Mouse (Mus musculus): ENCODE measurements around the gene Ramac.
A peak's percentile ranks its signal among the peaks of the same experiment; 100 is the strongest.

Ramac gene

DNA sequence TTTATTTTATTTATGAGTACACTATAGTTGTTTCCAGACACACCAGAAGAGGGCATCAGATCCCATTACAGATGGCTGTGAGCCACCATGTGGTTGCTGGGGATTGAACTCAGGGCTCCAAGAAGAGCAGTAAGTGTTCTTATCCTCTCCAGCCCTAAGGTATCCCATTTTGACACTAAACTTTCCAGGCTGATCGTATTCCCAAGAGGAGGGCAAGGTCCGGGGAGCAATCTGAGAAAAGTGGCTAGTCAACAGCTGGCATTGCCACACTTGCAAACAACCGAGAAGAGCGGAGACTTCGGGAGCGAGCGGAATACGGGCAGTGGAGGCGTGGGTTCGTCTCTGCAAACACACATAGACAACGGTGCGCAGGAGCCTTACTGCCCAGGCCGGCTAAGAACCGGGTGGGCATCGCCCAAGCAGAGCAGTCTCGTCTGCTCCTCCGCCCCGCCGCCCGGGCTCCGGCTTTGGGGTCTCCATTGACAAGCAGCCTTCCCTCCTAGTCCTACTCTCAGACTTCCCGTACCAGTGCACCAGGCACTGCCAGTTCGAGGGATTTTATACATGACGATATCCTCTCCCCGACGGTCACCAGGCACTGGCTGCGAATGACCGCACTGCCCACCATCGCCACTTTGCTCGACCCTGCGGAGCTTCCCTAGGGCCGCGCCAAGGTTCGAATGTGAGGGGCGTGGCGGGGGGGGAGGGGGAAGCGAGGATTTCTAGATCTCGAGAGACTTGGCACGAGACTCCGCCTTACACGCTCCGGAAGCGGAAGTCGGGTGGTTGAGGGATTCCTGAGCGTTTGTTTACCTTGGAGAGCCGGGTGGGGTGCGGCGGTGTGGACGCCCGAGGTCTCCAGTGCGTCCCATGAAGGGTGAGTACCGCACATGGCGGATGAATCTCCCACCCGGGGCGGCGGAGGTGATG lies at the start of gene Ramac:
TSS of gene Ramac (plus strand) at position 746 of the 930 bp plus-strand sequence.
- DNase-seq, result peak; percentile 83

DNA sequence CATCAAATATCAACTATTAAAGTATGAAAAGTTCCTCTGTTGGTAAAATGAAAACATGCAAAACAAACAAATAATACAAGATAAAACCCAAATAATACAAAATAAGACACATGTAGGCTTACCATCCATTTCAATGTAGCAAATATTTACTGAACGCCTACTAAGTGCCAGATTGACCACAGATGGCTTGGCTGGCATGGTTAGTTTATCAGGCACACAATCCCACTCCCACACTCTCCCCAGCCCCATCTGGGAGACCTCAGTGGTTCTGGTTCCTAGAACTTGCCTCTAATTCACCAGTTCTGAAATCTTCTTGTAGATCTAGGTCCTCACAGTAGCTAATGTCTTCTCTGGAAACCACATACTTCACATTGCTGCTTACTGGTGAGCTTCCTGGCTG lies 44.1 kb upstream of the Ramac start:
- DNase-seq, result peak; percentile 70

DNA sequence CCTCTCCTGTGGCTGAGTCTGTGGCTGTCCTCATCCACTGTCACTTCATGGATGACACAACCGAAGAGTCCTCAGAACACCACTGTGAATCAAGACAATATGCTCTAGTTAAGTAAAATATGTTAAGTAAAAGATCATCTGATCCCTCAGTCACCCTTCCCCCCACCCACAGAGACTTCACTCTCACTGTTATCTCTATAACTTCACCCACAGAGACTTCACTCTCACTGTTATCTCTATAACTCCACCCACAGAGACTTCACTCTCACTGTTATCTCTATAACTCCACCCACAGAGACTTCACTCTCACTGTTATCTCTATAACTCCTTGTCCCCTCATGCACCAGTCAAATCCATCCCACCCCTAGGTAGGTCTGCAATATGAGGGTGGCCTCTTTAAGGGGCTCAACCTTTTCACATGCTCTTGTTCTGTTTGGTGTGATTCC lies 43.5 kb upstream of the Ramac start:
- no peak for DNase-seq

DNA sequence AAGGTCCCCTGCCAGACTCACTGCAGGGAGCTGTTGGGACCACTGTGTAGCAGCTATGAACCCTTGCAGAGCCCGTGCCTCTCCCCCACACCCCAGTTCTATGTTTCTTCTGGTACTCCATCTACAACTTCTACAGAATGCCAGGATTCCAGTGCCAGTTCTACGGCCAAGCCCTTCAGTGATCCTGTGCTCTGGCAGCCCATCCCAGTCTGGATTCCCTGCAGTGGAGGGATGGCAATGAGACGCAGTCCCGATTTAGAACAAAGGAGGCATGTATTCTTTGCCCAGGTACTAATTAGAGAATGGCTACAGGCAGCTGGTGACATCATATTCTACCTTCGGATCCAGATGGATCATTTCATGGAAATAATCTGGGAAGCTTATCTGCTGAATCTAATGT lies 41.5 kb upstream of the Ramac start:
- no peak for DNase-seq

DNA sequence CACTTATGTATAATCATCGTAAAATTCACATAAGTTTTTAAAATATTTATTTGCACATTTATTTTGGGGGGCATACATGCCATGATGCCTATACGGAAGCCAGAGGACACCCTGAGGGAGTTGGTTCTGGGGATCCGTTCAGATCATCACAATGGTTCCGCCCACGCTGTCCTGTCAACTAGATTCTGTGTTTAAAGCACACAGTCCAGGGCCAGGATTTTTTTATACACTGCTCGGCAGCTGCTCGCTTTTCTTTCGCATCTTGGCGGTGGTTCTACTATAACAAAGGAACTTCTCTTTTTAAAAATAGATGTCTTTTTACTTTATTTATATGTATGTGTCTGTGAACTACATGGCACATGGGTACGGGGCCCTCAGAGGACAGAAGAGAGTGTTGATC lies 38.9 kb upstream of the Ramac start:
- DNase-seq, result peak; percentile 23

DNA sequence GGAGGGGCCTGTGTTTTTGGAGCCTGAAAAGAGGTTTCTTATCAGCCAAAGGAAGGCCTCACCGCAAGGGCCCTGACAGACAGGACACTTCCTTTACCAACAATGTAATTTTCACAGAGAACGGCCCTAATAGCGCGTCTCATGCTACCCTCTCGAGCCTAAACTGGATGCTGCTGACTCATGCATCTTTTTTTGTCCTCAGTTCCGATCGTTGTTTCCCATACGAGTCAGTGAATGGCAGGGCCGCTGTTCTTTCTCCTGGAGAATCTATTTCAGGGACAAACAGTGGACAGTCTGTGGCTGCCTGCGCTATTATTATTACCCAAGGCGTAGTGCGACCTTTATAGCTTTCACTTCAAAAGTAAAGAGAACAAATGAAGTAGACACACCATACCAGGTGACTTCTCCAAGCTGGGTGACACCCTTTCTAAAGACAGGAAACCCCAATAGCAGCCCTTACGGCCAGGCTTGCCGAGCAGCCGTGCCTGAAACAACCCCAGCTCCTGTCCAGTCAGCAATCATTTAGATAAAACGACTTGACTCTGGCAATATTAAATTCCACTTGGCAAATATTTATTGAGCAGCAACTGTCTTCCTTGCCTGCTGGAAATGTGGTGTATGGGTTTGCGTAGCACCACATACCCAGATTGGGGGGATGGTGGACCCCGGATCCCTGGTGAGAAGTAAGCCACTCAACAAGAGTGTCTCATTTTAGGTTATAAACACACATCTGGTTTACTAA lies 36.6 kb upstream of the Ramac start:
- DNase-seq, result no peak

DNA sequence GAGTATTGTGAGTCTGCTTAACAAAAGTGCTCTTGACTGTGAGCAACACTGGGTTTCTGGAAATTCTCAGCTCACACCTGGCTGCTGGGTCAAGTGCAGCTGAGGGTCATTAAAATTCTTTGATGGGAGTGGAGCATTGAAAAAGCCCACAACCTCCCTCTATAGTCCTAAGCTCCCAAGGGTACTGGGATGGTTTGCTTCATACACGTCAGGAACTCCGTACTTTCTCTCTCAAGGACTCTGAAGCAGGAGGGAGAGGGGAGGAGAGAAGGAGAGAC lies 36.1 kb upstream of the Ramac start:
- DNase-seq, result no peak

DNA sequence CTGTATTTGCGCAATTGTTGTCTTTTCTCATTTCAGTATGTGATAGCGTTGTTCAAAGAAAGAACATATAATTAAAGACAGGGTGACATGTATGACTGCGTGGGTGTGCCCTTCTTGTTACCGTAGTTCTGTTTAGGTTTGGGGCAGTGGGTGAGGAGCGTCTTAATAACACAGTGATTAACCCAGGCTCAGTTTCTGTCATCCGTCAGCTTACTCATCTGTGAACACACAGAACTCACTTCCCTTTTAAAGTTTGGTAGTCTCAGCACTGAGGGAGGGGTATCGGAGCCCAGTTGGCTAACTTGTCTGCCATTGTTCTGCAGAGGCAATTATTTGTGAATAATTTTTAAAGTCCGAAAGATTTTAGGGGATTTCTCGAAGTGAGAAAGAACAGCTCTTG lies 35.0 kb upstream of the Ramac start:
- no peak for DNase-seq

DNA sequence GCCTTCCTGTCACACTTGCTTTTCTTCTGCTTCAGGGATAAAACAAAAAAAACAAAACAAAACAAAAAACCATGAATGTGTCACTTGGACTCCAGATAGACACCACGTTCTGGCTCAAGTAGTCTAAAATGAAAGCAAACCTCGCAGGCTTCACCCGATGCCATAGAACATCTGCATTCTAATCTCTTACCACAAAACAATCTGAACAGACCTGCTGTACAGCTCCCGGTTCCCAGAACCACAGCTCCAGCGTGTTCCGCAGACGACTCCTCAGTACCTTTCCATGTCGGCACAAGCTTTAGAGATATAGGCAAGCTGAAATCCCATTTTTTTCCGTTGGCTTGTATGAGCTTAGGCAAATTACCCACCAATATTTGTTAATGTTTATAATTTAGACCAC lies 32.9 kb upstream of the Ramac start:
- no peak for DNase-seq

DNA sequence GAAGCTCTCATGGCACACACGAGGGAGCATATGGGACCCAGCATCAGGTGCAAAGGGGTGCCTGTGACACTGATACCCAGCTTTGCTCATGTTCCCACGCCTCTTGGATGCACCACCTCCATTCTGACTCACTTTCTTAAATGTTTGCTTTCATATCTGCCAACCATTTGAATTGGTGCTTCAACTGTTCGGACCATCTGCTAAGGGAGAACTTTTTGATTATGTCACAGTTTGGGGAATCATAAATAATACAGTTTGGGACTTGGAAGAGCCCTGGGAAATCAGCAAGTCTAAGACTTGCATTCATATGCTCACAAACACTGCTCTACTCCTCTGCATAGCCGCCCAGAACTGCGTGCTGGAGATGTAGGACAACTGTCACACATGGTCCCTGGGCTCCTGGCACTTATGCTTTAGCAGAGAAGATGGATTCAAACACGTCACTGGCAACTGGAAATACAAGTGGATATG lies 31.5 kb upstream of the Ramac start:
- DNase-seq, result peak; percentile 85

DNA sequence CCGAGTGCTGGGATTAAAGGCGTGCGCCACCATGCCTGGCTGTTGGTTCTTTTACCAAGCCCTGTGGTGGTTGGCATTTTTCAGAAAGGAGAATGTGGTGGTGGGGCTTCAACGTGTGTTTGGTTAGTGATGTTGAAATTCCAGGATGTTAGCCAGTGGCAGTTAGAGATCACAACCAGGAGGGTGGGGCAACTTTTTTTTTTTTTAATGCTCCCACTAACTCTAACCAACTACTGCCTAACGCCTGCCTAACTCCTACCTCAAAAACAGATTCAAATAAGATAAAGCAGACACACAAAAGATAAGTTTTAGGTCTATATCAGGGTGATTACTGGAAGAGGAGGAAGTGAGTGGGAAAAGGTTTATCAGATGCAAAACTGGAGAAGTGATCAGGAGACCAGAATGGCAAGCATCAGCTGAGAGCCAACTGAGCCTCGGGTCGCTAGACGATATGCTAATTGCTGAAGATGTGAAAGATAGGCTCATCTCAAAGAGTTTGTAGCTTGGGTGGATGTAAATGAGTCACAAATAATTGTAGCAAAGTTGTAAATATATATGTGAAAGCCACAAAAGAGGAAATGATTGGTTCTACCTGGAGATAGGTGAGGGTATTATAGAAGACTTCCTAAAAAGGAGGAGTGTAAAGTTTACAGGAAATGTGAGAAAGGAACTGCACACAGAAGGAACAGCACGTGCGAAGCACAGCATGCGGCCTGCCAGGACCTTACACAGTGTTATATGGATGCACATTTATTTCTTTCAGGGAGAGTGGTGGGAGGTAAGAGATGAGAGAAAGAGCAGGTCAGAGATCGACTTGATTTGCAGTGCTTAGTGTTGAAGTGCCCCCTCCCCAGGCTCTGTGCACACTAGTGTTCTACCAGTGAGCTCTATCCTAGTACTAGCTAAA lies 30.3 kb upstream of the Ramac start:
- no peak for DNase-seq

DNA sequence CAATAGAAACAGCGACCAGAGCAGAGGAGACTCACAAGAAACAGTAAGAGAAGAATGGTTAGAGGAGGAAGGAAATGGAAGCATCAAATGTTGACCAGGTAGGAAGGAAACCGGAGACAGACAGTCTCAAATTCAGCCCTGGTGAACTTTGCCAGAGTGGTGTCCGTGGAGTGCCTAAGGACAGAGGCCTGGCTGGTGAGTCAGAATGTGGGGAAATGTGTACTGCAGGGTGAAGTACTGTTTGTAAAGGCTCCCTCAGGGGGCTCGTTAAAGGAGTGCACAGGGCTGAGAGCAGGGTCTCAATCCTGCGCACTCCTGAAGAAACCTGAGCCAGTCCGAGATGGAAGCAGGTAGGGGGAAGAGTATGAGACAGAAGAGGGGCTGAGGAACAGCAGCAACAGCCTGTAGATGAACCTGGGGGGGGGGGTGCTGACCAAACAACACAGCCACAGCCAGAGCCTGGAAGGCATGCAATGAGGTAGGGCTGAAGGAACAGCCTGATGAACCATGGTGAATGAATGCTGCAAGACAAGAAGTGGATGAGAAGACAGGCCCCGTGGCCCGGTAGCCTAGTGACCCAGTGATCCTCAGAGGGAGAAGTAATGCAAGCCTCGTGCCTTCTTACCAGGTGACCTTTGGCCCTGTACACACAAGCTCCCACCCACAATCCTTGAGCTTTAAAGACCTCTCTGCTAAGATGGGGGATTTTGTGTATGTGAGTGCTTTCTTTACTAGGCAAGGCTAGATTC lies 27.3 kb upstream of the Ramac start:
- DNase-seq, result no peak

DNA sequence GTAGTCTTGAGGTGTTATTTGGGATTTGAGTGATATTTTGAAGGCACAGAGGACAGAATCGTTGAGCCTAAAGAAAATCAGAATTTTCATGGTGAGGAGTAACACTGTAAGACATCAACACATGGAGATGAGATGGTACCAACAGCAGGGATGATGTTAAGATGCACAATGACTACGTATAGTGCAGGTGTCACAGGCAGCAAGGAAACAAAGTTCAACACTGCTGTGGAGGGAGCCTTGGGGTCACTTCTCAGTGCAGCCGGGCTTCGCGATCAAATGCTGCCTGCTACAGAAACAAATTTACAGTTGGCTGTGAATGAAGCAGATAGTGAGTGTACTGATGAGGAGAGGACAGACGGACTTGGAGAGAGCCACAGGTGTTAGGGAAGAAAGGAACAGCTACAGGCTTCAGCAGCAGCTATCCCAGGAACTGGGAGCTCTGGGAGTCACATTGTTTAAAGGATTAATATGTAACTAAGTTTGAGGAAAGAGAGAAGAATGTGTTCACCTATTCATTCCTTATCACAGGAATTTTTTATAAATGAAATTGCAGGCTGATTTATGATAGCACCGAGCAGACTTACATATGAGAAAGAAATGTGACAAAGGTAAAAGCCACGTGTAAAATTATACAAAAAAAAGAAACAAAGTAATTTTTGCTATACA lies 23.9 kb upstream of the Ramac start:
- DNase-seq, result no peak

DNA sequence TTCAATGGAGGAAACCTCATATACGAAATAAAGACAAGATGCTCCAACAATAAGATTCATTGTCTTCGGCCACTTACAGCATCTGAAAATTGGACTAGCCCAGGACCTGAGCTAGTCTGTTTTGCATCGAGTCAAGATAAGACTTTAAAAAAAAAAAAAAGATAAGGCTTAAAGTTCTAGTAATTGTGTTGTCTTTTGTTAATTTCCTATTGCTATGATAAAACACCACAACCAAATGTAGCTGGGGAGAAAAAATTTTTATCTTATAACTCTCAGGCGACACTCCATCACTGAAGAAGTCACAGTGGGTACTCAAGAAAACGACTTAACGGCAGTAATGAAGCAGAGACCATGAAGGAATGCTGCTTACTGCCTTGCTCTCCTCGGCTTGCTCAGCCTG lies 22.7 kb upstream of the Ramac start:
- no peak for DNase-seq

DNA sequence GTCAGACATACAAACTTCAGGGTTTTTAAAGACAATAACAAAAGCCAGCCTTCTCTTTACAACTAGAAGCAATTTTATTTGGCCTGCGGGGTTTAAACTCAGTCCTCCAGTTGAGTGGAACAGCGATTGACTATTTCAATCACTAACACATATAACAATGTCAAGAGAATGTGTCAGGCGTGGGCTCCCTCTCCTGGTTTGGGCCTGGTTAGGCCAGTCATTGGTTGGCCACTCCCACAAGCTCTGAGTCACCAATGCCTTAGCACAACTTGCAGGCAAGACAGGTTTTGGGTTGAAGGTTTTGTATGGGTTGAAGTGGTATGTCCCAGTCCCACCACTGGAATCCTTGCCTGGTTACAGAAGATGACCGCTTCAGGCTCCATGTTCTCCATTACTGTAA lies 18.6 kb upstream of the Ramac start:
- no peak for DNase-seq

DNA sequence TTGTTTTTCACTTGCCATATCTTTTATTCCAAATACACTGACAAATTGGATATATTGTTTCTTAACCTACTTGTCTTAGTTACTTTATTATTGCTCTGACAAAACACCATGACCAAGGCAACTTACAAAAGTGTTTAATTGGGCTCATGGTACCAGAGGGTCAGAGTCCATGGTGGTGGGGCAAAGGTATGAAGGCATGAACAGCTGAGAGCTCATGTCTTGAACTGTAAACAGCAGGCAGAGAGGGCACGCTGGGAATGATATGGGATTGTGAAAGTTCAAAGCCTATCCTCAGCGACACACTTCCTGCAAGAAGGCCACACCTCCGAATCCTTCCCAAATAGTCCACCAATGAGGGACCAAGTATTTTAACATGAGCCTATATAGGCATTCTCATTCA lies 14.8 kb upstream of the Ramac start:
- DNase-seq, result no peak

DNA sequence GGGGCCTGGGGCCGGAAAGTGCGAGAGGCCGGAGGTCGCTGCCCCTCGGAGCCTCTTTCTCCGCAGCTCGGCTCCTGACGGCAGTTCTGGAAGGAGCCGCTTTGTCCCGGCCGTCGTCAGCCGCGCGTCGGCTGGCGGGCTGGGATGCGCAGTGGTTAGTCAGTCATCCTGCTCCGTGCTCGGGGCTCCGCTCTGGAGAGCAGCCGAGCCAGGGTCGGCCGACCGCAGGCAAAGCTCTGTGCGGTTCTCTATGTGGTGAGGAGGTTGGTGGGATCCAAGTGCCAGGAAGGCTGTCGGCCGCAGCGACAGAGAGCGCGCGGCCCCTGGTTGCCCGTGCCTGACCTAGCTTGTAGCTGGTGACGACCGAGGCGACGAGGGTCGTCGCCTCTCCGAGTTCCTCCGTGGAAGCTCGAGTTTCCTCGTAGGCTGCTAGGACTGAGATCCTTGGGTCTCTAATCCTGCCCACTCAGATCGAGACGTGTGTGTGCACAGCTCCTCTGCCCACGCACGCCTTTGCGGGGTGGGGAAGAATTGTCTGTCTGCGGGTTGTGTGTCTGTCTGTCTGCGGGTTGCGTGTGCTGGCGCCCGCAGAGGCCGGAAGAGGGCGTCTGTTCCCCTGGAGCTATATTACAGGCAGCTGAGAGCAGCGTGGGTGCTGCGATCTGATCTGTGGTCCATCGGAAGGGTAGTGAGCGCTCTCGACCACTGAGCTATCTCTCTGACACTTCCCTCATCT lies 553 bp downstream of the Ramac start:
- DNase-seq, result peak; percentile 42

DNA sequence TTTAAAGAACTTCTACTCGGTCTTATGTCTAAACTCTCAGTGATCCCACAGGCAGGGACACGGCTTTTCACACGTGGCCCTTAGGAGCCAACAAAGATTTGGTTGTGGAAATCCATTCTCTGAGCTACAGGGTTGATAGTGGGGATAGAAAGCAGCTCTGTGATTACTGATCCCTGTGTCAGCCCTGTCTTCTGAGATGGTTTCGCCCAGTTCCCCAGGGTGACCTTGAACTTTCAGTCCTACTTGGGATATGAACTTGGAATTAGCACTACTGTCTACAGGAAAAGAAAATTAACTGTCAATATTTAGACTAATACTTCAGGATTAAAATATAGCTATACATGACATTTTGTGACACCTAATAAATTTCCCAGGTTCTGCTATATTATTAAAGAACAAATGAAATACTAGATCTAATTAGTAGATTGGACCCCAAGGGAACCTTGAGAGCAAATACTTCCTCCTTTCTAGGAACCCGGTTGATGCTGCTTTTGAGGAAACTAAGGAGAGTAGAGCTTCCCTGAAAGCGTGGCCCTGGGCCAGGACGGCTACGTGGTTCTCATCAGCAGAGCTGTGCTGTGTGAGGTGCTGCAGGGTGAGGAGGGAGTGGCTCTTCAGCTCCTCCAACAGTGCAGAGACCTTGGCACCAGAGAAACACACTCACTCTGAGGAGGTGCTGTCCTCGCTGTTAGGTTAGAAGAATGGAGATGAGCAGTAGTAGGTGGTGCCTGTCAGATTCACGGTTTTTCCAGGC lies 10.2 kb downstream of the Ramac start:
- no peak for DNase-seq

DNA sequence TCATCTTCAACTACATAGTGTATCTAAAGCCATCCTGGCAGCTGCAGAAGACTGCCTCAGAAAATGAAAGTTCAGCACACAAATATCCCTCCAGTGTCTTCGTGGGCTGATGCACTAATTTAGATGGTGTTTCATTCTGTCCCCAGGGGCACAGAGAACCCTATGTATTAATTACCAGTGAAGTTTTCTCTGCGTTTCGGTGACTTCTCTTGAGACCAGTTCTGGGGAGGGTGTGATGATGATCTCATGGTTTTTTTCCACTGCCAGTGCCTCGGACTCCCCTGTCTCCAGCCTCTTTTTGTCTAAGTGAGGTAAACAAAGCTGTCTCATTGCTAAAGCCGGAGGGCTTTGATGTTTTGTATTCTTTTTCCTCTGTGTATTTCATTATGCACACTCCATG lies 12.6 kb downstream of the Ramac start:
- no peak for DNase-seq

DNA sequence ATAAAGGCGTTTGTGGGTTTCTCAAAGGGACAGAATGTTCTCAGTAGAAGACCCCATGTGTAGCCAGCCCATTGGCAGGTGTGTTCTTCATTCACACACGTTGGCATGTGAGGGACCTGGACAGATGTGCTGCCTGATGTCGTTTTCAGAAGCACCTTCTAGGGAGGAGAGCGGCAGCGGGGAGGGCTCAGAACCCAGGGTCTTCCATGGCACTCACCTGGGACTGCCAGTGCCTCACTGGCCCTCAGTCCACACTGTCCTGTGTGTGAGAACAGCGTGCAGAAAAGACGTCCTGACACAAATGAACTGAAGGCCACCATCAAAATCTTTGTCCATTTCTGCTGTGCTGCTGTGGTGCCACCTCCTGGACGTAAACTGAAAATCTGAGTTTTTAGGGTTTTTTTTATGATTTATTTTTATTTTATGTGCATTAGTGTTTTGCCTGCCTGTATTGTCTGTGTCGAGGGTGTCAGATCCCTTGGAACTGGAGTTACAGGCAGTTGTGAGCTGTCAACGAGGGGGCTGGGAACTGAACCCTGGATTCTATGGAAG lies 15.0 kb downstream of the Ramac start:
- no peak for DNase-seq

Data from layer of hippocampus, adult 9-11 months (tissue).